Mouse (Mus musculus): ENCODE results near the gene Rnase2b. TPM values are rescaled to one million over a fixed set of nuclear protein-coding genes. Genes with fewer than 3 reads are reported as not detected.

The Rnase2b gene
- total RNA-seq, 1 experiment = not detected

DNA sequence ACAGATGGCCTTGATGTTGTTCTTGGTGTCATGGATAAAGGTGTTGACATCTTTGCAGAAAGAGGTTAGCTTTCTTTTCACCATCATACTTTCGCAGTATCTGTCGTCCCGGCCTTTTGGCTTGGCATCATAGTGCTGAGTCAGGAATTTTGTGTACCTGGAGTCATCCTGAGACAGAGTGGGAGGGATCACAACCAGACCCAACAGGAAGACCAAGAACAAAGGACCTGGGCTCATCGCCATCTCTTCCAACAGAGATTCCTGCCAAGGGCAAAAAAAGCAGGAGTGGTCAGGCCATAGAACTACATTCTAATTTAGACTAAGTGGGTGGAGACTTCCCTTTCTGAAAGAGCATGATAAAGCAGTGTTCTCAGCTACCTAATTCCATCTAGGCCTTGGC, 33.6 kb downstream of the Rnase2b start:
- in situ Hi-C loops (cut with MboI; ENCODE audit: low sequenced_read_pairs in 2 of 2, unreplicated experiment in 2 of 2) = no loop called here
- H3K27ac ChIP-seq (ENCODE audit: insufficient read depth, low read depth, low read length, poor library complexity, severe bottlenecking) = no peak overlapping the region
- DNase-seq (ENCODE audit: low read depth, low spot score) = peak; percentile 51
- peaks cover 0 to 2% of the 10 kb centered on the region in 2 experiments; a peak in 1 of 4 replicates for H3K4me1 ChIP-seq (ENCODE audit: control insufficient read depth in 2 of 2, insufficient read depth in 2 of 2, low read length in 2 of 2, poor library complexity in 1 of 2)
- no peaks in the 10 kb centered on the region for H3K9me3 ChIP-seq (ENCODE audit: control insufficient read depth, insufficient read depth, low read depth, low read length)
- no peak overlapping the region for H3K4me3 ChIP-seq (ENCODE audit: insufficient read depth in 1 of 2, low read depth in 1 of 2, low read length in 2 of 2, poor library complexity in 1 of 2, severe bottlenecking in 1 of 2)
- H3K9ac ChIP-seq (ENCODE audit: insufficient read depth, low read depth, low read length, poor library complexity, severe bottlenecking) = no peak overlapping the region
- no peak for TF ChIP-seq ZNF384 (IDR thresholded peaks at IDR 0.05; ENCODE audit: low read depth, low read length)
- TF ChIP-seq MAFK (IDR thresholded peaks at IDR 0.05; ENCODE audit: insufficient read depth, low read depth, low read length) = peak; percentile 98
- no peaks in the 10 kb centered on the region for H3K36me3 ChIP-seq (ENCODE audit: control insufficient read depth, insufficient read depth, low read length, poor library complexity, severe bottlenecking)

DNA sequence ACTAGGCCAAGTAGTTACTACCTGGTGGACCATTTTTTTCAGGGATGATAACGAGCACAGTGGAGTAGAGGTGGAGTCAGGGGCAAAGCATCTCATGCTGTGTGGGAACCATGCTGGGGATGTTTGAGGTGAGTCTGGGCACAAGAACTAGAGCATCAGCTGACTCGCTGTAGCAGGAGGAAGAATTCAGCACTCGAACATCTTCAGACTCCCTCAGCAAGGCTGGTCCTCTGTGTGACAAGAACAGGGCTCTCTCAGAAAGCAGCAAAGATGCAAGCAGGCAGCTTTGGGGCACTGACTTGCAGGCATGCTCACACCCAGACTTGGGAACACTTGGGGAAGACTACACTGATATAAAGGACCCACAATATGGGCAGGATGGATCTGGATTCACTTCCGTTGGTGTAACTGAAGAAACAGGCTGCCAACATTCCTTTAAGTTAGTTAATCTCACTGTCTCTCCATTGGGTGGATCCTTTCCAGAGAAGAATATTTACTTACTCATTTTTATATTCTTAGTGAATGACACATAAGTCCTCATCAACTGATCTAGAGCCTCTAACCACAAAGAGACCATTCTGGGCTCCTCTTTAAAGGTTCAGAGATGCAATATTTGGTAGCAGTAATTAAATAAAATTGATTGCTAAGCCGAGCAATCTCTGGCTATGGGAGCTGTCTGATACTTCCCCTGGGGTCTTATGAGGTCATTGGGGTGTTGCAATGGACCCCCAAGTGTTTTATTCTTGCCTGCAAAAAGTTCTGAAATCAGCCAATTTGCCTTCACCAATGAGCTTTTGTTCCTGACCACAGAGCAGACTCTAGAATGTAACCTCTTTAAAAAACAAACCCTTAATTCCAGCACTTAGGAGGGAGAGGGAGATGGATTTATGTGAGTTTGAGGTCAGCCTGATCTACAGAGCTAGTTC, 37.3 kb downstream of the Rnase2b start, which contains the start of gene Ang2:
Ang2 (minus strand) TSS at position 51 of the 926 bp plus-strand sequence.
- in situ Hi-C loops (cut with MboI; ENCODE audit: low sequenced_read_pairs in 2 of 2, unreplicated experiment in 2 of 2) = no loop called here
- peaks cover 0 to 2% of the 10 kb centered on the region in 2 experiments; a peak in 1 of 4 replicates for H3K4me1 ChIP-seq (ENCODE audit: control insufficient read depth in 2 of 2, insufficient read depth in 2 of 2, low read length in 2 of 2, poor library complexity in 1 of 2)
- H3K9ac ChIP-seq (ENCODE audit: insufficient read depth, low read depth, low read length, poor library complexity, severe bottlenecking) = no peak within 1 kb of the TSS
- TF ChIP-seq CHD2 (IDR thresholded peaks at IDR 0.05; ENCODE audit: low read depth, low read length) (no peak), MAFK (IDR thresholded peaks at IDR 0.05; ENCODE audit: insufficient read depth, low read depth, low read length) (no peak), ZC3H11A (IDR thresholded peaks at IDR 0.05; ENCODE audit: borderline replicate concordance, low read depth, low read length) (no peak), HCFC1 (IDR thresholded peaks at IDR 0.05; ENCODE audit: borderline replicate concordance, insufficient read depth, low read length) (no peak), ZNF384 (IDR thresholded peaks at IDR 0.05; ENCODE audit: low read depth, low read length) (no peak)
- H3K36me3 ChIP-seq (ENCODE audit: control insufficient read depth, insufficient read depth, low read length, poor library complexity, severe bottlenecking) = no peaks in the 10 kb centered on the region
- H3K27ac ChIP-seq (ENCODE audit: insufficient read depth, low read depth, low read length, poor library complexity, severe bottlenecking) = no peak within 1 kb of the TSS
- no peak within 1 kb of the TSS for H3K4me3 ChIP-seq (ENCODE audit: insufficient read depth in 1 of 2, low read depth in 1 of 2, low read length in 2 of 2, poor library complexity in 1 of 2, severe bottlenecking in 1 of 2)
- H3K9me3 ChIP-seq (ENCODE audit: control insufficient read depth, insufficient read depth, low read depth, low read length) = no peaks in the 10 kb centered on the region
- no peak for DNase-seq (ENCODE audit: low read depth, low spot score)

DNA sequence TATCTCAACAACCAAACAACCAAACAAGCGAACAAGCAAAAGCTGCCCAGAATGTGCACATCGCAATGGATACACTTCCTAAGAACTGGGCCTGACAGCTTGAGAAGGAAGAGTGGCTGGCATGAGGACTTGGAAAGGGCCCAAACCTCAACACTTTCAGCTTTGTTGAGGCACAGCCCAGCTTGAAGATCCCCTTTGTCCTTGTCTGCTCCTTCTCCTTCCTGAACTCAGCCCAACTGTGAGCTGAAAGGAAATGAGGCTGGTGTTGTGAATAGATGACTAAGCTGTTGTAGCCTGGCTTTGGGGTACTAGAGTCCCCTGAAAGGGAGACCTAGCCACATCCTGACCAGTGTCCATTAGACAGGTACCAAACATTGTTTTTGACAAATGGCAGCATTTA, 38.0 kb downstream of the Rnase2b start:
- no peak overlapping the region for H3K9ac ChIP-seq (ENCODE audit: insufficient read depth, low read depth, low read length, poor library complexity, severe bottlenecking)
- no peak overlapping the region for H3K27ac ChIP-seq (ENCODE audit: insufficient read depth, low read depth, low read length, poor library complexity, severe bottlenecking)
- H3K4me1 ChIP-seq (ENCODE audit: control insufficient read depth in 2 of 2, insufficient read depth in 2 of 2, low read length in 2 of 2, poor library complexity in 1 of 2) = peaks cover 0 to 2% of the 10 kb centered on the region in 2 experiments; a peak in 1 of 4 replicates
- no peak overlapping the region for H3K4me3 ChIP-seq (ENCODE audit: insufficient read depth in 1 of 2, low read depth in 1 of 2, low read length in 2 of 2, poor library complexity in 1 of 2, severe bottlenecking in 1 of 2)
- no peaks in the 10 kb centered on the region for H3K36me3 ChIP-seq (ENCODE audit: control insufficient read depth, insufficient read depth, low read length, poor library complexity, severe bottlenecking)
- no peak for DNase-seq (ENCODE audit: low read depth, low spot score)
- in situ Hi-C loops (cut with MboI; ENCODE audit: low sequenced_read_pairs in 2 of 2, unreplicated experiment in 2 of 2) = no loop called here
- H3K9me3 ChIP-seq (ENCODE audit: control insufficient read depth, insufficient read depth, low read depth, low read length) = no peaks in the 10 kb centered on the region
- TF ChIP-seq CHD2 (IDR thresholded peaks at IDR 0.05; ENCODE audit: low read depth, low read length) (no peak), ZC3H11A (IDR thresholded peaks at IDR 0.05; ENCODE audit: borderline replicate concordance, low read depth, low read length) (no peak), MAFK (IDR thresholded peaks at IDR 0.05; ENCODE audit: insufficient read depth, low read depth, low read length) (no peak), HCFC1 (IDR thresholded peaks at IDR 0.05; ENCODE audit: borderline replicate concordance, insufficient read depth, low read length) (no peak), ZNF384 (IDR thresholded peaks at IDR 0.05; ENCODE audit: low read depth, low read length) (no peak)

DNA sequence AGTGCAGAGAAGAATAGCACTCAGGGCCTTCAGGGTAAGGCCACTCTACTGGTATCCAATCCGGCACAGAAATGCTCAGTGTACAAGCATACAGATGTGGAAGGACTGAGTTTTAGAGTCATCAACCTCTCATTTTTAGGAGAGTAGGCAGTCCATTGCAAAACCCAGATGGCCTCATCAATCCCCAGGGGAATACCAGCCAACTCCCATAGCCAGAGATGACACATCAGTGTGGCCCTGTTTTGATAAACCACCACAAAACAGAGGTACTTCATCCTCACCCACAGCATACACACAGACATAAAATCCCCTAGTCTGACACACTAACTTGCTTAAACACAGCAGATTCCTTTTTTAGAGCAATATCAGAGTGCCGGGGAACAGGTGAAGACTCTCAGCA, 38.4 kb downstream of the Rnase2b start:
- no peak for DNase-seq (ENCODE audit: low read depth, low spot score)
- no peak overlapping the region for H3K27ac ChIP-seq (ENCODE audit: insufficient read depth, low read depth, low read length, poor library complexity, severe bottlenecking)
- TF ChIP-seq ZNF384 (IDR thresholded peaks at IDR 0.05; ENCODE audit: low read depth, low read length) = no peak
- TF ChIP-seq CHD2 (IDR thresholded peaks at IDR 0.05; ENCODE audit: low read depth, low read length) = no peak
- TF ChIP-seq MAFK (IDR thresholded peaks at IDR 0.05; ENCODE audit: insufficient read depth, low read depth, low read length) = no peak
- no peak for TF ChIP-seq HCFC1 (IDR thresholded peaks at IDR 0.05; ENCODE audit: borderline replicate concordance, insufficient read depth, low read length)
- TF ChIP-seq ZC3H11A (IDR thresholded peaks at IDR 0.05; ENCODE audit: borderline replicate concordance, low read depth, low read length) = no peak
- no peak overlapping the region for H3K9ac ChIP-seq (ENCODE audit: insufficient read depth, low read depth, low read length, poor library complexity, severe bottlenecking)
- no peaks in the 10 kb centered on the region for H3K4me1 ChIP-seq (ENCODE audit: control insufficient read depth in 2 of 2, insufficient read depth in 2 of 2, low read length in 2 of 2, poor library complexity in 1 of 2)
- H3K36me3 ChIP-seq (ENCODE audit: control insufficient read depth, insufficient read depth, low read length, poor library complexity, severe bottlenecking) = no peaks in the 10 kb centered on the region
- no peaks in the 10 kb centered on the region for H3K9me3 ChIP-seq (ENCODE audit: control insufficient read depth, insufficient read depth, low read depth, low read length)
- in situ Hi-C loops (cut with MboI; ENCODE audit: low sequenced_read_pairs in 2 of 2, unreplicated experiment in 2 of 2) = no loop called here
- H3K4me3 ChIP-seq (ENCODE audit: insufficient read depth in 1 of 2, low read depth in 1 of 2, low read length in 2 of 2, poor library complexity in 1 of 2, severe bottlenecking in 1 of 2) = no peak overlapping the region

Measured in ES-E14 (cell line).